Mouse (Mus musculus): Measurements from ENCODE around the gene Akap6.
A peak's percentile ranks its signal among the peaks of the same experiment; 100 is the strongest.

Akap6 gene

GRCm38 (mm10) chr12:52849297-52849696, 150.1 kb downstream of the Akap6 start:
- no peak for DNase-seq

- no peak for DNase-seq
Observed at GRCm38 (mm10) chr12:52850332-52851036, 151.3 kb downstream of the Akap6 start.

DNA sequence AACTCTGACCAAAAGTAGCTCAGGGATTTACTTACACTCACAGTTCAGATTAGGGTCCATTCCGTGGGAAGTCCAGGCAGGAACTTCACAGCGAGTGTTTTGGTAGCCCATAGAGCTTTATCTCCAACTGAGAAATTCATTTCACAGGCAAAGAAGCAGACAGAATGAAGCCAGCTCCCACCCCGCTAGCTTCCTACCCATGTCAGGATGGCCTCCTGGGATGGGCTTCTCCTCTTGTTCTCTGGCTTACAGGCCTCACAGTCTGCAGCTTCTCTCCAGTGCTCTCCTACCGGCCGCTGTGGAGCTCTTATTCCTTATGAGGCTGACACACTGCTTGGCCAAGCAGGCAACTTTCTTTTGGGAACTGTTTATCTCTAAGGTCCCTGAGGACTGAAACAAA, 152.0 kb downstream of the Akap6 start:
- DNase-seq, result no peak

- no peak for DNase-seq
Observed at GRCm38 (mm10) chr12:52854236-52854679, 155.1 kb downstream of the Akap6 start.

- no peak for DNase-seq
Observed at GRCm38 (mm10) chr12:52856104-52856503, 156.9 kb downstream of the Akap6 start.

- no peak for DNase-seq
Observed at GRCm38 (mm10) chr12:52857306-52857705, 158.1 kb downstream of the Akap6 start.

DNA sequence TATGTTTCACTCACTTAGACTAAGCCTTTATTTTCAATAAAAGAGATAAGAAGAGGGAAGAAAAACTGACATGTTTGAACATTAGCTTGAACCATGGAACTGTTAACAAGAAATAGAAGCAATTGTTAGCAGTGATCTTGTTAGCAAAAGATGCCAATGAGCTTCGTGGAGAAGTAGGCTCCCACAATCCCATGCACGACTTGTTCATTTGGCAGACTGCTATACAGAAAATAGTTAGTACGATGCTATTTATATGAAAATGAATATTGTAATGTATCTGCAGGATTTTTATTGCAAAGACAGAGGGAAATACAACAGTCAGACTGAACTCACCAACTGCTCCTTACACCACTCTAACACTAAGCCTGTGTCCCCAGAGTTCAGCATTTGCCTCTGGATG, 162.7 kb downstream of the Akap6 start:
- no peak for DNase-seq

DNA sequence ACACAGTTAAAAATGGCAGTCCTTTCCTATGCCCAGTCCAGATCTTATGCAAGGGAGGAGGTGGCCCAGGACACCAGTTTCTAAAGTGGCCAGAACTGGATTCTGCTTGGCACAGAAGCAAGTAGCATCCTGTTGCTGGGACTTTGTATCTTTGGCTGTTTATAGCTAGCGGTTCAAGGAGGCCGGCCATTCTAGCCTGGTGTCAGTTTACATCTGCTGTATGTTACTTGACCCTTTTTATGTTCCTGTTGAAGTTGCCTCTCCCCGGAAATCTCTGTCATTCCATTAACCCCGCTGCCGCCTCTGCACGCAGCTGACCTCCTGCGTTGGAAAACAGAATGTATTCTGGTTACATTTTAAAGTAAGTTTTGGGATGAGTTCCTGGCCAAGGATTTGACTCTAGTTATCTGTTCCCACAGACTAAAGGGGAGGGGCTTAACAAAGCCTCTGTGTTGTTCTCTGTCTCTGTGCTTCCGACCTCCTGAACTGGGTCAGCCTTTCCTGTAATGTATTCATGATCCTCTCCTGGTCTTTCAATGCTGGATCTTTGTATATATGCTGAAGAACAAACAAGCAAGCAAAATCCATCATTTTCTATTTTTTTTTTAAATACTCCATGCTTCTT, 168.9 kb downstream of the Akap6 start:
- DNase-seq, result no peak

GRCm38 (mm10) chr12:52871604-52872003, 172.4 kb downstream of the Akap6 start:
- DNase-seq, result no peak

DNA sequence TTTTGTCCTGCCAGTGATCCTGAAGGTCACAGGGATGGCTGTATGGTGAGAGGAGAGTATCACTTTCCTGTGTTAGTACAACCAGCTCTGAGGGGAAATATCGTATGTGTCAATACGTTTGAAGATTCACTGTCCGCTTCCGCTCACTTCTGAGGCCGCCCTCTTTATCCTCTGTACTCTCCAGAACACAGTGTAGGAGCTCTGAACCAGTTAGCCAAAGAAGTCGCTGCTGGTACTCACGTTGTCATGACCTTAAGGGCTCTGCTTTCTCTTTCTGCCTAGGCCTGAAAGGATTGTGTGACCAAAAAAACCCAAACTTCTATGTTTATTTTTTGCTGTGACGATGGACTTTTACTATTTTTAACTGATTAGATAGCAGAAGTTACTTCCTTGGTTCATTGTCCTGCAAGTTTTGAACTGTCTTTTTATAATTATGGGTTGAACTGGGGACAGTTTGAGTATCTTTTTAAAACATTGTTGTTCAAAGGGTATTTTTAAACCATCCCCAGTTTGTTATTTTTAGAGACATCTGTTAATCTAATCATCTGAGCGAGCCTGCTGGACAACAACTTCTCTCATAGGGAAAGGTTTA, 175.2 kb downstream of the Akap6 start:
- DNase-seq, result no peak

DNA sequence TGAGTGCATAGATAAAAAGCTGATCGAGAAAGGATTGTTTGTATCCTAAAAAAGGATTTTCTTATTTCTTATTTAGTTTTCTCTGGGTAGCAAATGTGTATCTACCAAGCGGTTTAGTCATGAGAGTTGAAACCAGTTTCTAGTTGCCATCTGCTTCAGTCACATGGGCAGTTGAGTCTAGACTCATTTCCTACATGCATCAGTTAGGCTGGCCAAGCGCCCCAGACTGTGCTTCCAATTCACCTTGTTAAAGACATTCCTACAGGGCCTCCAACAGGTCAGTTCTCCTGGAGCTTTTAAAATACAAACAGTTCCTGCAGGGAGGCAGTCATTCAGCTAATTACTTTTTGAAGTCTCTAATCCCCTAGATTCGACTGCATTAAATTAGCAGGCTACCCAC, 176.9 kb downstream of the Akap6 start:
- peak; percentile 68 to 75 for DNase-seq

DNA sequence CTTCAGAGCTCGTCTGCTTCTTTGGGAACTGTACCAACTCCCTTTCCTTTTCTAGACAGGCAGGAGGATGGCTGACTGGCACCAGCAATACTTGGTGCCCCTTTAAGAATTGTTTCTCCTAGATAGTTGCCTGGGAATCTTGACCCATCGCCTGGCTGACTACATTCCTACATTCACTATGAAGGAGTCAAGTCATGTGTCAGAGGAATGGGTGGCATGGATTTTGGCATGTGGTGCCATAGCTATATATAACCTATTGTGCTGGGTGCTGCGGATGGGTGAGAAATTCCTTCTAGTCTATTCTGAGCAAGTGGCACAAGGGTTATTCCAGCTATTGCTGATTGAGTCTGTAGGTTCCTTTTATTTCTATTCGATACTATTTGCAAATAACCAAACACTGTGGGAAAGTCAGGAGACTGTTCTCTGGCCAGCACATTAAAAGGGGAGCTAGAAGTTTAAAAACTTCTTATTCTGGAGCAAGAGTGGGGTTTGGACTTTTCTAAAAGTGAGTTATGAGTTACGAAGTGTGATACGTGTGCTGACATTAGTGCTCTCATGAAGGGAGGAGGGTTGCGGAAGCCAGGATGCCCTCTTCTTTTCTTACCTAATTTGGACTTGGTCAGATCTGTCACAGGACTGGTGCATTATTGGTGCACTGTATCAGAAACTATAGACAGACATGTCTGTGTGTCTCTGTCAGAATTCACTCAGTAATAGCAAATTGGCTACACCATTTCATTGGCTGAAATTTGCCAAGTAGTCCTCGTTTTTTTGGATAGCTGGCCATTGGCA, 178.0 kb downstream of the Akap6 start:
- no peak for DNase-seq

DNA sequence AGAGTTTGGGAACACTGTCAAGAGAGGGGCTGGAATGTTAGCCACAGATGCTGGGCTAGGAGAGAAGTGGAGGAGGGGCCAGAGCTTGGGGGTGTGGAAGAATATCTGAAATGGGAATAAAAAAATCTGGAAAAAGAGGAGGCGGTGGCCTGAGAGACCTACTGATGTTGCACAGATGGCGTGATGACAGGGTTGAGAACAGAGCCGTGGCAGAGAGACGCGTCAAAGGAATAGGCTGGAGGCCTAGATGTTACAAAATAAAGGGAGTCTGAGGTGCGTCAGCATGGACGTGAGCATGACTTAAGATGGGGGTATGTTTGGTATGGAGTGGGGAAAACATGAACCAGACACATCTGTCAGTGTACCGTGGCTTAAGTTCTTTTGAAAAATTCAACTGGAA, 180.1 kb downstream of the Akap6 start:
- DNase-seq, result no peak

DNA sequence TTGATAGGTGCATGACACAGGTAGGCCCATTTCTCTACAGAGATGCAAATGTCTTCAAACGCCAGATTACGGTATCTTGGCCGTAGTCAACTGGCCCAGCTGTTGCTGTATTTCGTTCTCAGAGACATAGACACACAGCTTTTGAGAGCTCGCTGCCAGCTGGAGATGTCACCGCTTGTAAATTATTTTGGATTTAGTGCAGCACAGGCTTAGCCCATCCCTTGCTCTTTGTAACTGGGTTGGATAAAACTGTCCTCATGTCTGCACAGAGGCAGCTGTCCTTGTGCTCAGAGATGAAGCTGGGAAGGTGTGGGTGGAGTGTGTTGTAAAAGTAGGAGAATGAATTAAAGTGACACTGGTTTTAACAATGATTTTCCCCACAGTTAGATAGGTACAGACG, 193.3 kb downstream of the Akap6 start:
- DNase-seq, result no peak

- no peak for DNase-seq
Observed at GRCm38 (mm10) chr12:52893656-52894405, 194.6 kb downstream of the Akap6 start.

DNA sequence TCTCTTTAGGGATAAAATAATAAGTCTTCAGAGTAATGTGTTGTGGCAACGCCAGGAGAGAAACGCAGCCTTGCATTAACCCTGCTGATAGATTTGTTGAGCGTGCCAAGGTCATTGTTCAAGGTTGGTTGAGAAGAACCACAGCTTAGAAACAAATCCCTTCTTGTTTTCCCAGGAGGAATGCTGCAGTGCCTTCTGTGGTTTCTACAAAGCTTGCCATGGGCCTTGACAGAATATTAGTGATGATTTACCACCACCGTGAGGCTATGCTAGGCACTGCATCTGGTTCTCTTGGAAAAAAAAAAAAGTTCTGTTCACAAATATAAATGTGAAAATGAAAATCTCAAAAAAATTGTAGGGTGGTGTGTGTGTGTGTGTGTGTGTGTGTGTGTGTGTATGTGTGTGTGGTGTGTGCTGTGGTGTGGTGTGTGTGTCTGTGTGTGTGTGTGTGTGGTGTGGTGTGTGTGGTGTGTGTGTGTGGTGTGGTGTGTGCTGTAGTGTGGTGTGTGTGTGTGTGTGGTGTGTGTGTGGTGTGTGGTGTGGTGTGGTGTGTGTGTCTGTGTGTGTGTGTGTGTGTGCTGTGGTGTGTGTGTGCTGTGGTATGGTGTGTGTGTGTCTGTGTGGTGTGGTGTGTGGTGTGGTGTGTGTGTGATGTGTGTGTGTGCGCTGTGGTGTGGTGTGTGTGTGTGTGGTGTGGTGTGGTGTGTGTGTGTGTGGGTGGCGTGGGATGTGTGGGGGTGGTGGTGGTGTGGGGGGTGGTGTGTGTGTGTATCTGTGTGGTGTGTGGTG, 196.7 kb downstream of the Akap6 start:
- peak; percentile 74 to 79 for DNase-seq

- DNase-seq, result peak; percentile 69 to 75
Observed at GRCm38 (mm10) chr12:52896785-52897184, 197.6 kb downstream of the Akap6 start.

GRCm38 (mm10) chr12:52898130-52898529, 198.9 kb downstream of the Akap6 start:
- peak; percentile 65 to 66 for DNase-seq

DNA sequence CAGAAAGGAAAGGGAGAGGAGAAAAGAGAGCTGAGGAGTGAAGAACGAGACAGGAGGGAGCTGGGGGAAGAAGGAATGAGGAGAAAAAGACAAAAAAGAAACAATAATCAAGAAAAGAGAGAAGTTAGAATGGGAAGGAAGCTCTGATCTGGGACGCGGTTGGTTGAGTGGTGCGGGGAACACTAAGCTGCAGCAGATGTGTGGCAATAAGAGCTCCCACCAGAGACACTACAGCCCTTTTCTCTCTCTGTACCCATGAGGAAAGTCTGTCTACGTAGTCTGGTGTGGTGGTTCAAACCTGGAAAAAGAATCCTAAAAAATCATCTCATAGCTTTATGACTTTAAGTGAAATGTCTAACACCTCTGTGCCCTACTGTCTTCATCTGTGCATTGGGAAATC, 204.9 kb downstream of the Akap6 start:
- DNase-seq, result no peak

GRCm38 (mm10) chr12:52908448-52909066, 209.4 kb downstream of the Akap6 start:
- DNase-seq, result no peak

DNA sequence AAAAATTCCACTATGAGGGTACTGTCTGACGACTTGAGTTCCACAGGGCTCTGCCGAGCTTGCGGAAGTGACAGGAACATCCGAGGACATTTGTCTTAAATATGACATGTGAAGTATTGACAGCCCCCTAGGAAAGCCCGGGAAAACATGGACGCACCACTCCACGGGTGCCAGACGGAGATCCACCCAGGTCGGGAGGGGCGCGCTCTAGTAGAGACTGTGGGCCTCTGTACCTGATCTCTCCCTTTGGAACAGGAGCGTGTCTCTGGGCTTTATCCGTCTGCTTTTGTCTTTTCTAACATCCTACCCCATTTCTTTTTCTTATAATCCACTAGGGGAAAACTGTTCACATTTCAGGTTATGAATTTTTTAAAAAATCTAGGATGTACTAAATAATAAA, 211.2 kb downstream of the Akap6 start:
- DNase-seq, result no peak
